13 mouse cellular contexts compared by ENCODE assay signal in genomic region chr13:38958037-38958436, GRCm38 (mm10). TPM values are rescaled to one million over a fixed set of nuclear protein-coding genes. Genes with fewer than 3 reads are reported as not detected.
DNase-seq lines count a peak whose midpoint lies in the region; ATAC-seq and TF ChIP-seq lines count a peak whose summit lies in the region.
"Had no signal": no experiment of that assay in that cellular context is flagged by ENCODE, and none has a peak within 500 bp of the region (broad histone marks: within the 10 kb centered on the region; RNA-seq: fewer than 3 reads in every experiment).

No protein-coding gene starts in this region.

- intact Hi-C loops in left cerebral cortex, adult 2 months (cut with DNase I), result loop anchor here (5.0 kb wide), 1 partner anchor 101 kb away; no protein-coding TSS in a partner anchor

- H3K4me1 ChIP-seq in heart, embryonic 11.5 days (ENCODE audit: control insufficient read depth, insufficient read depth, low read length), result peaks cover 6% of the 10 kb centered on the region
- peaks cover 20% of the 10 kb centered on the region; the same call in 1 of the 2 replicates for H3K4me1 ChIP-seq in heart, embryonic 10.5 days
- H3K4me1 ChIP-seq in G1E (ENCODE audit: insufficient read depth, low read depth, low read length), result peaks cover 30% of the 10 kb centered on the region
- H3K4me1 ChIP-seq in liver, embryonic 14.5 days (replicated peaks; ENCODE audit: control insufficient read depth in 2 of 2, insufficient read depth in 2 of 2, low read length in 1 of 2), result peaks cover 5 to 17% of the 10 kb centered on the region in 2 experiments; a peak in 3 of 4 replicates

- TF ChIP-seq EP300 in liver, embryonic 14.5 days (IDR thresholded peaks at IDR 0.05; ENCODE audit: low read depth), result no peak

- DNase-seq in heart, embryonic 10.5 days (ENCODE audit: low spot score), result no peak
- DNase-seq in left cerebral cortex, adult 2 months (ENCODE audit: extremely low spot score in 1 of 2, low spot score in 2 of 2), result no peak
- DNase-seq in left cerebral cortex, adult 9 months (ENCODE audit: low spot score in 2 of 2), result no peak
- no peak for DNase-seq in G1E (ENCODE audit: low spot score)
- no peak for DNase-seq in liver, embryonic 14.5 days (ENCODE audit: low read depth in 3 of 3, low spot score in 3 of 3)
- DNase-seq in ovary, postnatal 36 days (ENCODE audit: low spot score), result no peak
- no peak for DNase-seq in urinary bladder, postnatal 4 days (ENCODE audit: low spot score in 2 of 2)
- DNase-seq: cerebellum, adult 9-10 months; kidney, postnatal 36 days; lung, postnatal 14 days had no signal

- peak overlapping the region; percentile 11; the same call in 1 of the 2 replicates for H3K4me2 ChIP-seq in heart, embryonic 11.5 days
- H3K4me2 ChIP-seq in liver, embryonic 14.5 days (ENCODE audit: low read depth), result peak overlapping the region; percentile 11; the same call in 1 of the 2 replicates
- H3K4me2 ChIP-seq: forebrain, embryonic 15.5 days had no signal

- H3K27me3 ChIP-seq in heart, embryonic 11.5 days (ENCODE audit: control insufficient read depth, insufficient read depth, low read length), result no peaks in the 10 kb centered on the region
- H3K27me3 ChIP-seq in heart, embryonic 10.5 days (ENCODE audit: insufficient read depth, poor library complexity, severe bottlenecking), result no peaks in the 10 kb centered on the region
- H3K27me3 ChIP-seq in G1E (ENCODE audit: insufficient read depth, low read length), result no peaks in the 10 kb centered on the region; the same call in 1 of the 2 replicates
- H3K27me3 ChIP-seq in liver, embryonic 14.5 days (ENCODE audit: control insufficient read depth, insufficient read depth, low read length), result no peaks in the 10 kb centered on the region
- H3K27me3 ChIP-seq: CH12.LX; forebrain, embryonic 15.5 days had no signal

- ATAC-seq in heart, embryonic 11.5 days (replicated peaks; ENCODE audit: insufficient number of reproducible peaks, low FRiP score, low TSS enrichment), result no peak
- ATAC-seq in G1E (ENCODE audit: extremely low read depth, insufficient number of reproducible peaks, low FRiP score, poor library complexity, severe bottlenecking), result no peak
- no peak for ATAC-seq in liver, embryonic 14.5 days (ENCODE audit: insufficient read depth)
- ATAC-seq: forebrain, embryonic 15.5 days had no signal

- H3K9me3 ChIP-seq in heart, embryonic 11.5 days (replicated peaks; ENCODE audit: control insufficient read depth, low read length), result no peaks in the 10 kb centered on the region
- no peaks in the 10 kb centered on the region for H3K9me3 ChIP-seq in heart, embryonic 10.5 days
- no peaks in the 10 kb centered on the region for H3K9me3 ChIP-seq in G1E (replicated peaks)
- no peaks in the 10 kb centered on the region for H3K9me3 ChIP-seq in liver, embryonic 14.5 days (ENCODE audit: control insufficient read depth, low read length)
- H3K9me3 ChIP-seq: forebrain, embryonic 15.5 days had no signal

- peaks cover 5% of the 10 kb centered on the region; the same call in 1 of the 2 replicates for H3K36me3 ChIP-seq in heart, embryonic 11.5 days (ENCODE audit: control insufficient read depth, insufficient read depth, low read length)
- H3K36me3 ChIP-seq in heart, embryonic 10.5 days, result peaks cover 24% of the 10 kb centered on the region
- peaks cover 48% of the 10 kb centered on the region for H3K36me3 ChIP-seq in G1E (replicated peaks)
- peaks cover 5% of the 10 kb centered on the region; the same call in 1 of the 2 replicates for H3K36me3 ChIP-seq in liver, embryonic 14.5 days (replicated peaks; ENCODE audit: control insufficient read depth, insufficient read depth, low read depth)

- no peak for TF ChIP-seq CTCF in left cerebral cortex, adult 2 months (IDR thresholded peaks at IDR 0.05)
- TF ChIP-seq CTCF in G1E (IDR thresholded peaks at IDR 0.05; ENCODE audit: low read depth, low read length), result no peak
- no peak for TF ChIP-seq CTCF in liver, embryonic 14.5 days (IDR thresholded peaks at IDR 0.05; ENCODE audit: low read depth)

- no peak overlapping the region for H3K9ac ChIP-seq in heart, embryonic 11.5 days (ENCODE audit: low read depth, low read length)
- H3K9ac ChIP-seq in liver, embryonic 14.5 days (replicated peaks), result no peak overlapping the region
- H3K9ac ChIP-seq: forebrain, embryonic 15.5 days had no signal

- H3K4me3 ChIP-seq in heart, embryonic 11.5 days (ENCODE audit: low read depth, low read length), result no peak overlapping the region
- H3K4me3 ChIP-seq in heart, embryonic 10.5 days, result no peak overlapping the region
- peak overlapping the region; percentile 8; the same call in 1 of the 2 replicates for H3K4me3 ChIP-seq in left cerebral cortex, adult 2 months
- H3K4me3 ChIP-seq in G1E (ENCODE audit: low read depth, low read length), result peak overlapping the region; percentile 21; the same call in 1 of the 2 replicates
- no peak overlapping the region for H3K4me3 ChIP-seq in liver, embryonic 14.5 days (ENCODE audit: insufficient read depth in 1 of 2, low read depth in 2 of 2, low read length in 2 of 2)
- H3K4me3 ChIP-seq: forebrain, embryonic 15.5 days had no signal

- no peak overlapping the region for H3K27ac ChIP-seq in heart, embryonic 11.5 days (ENCODE audit: low read depth, low read length)
- no peak overlapping the region for H3K27ac ChIP-seq in heart, embryonic 10.5 days
- no peak overlapping the region for H3K27ac ChIP-seq in left cerebral cortex, adult 2 months
- no peak overlapping the region for H3K27ac ChIP-seq in liver, embryonic 14.5 days
- H3K27ac ChIP-seq: forebrain, embryonic 15.5 days had no signal

- 67% methylated on average over 5 of the region's 5 CpGs for WGBS in heart, embryonic 11.5 days (ENCODE audit: insufficient replicate concordance)
- 62% methylated on average over 5 of the region's 5 CpGs for WGBS in heart, embryonic 10.5 days
- WGBS in liver, embryonic 14.5 days (ENCODE audit: insufficient replicate concordance), result 70% methylated on average over 5 of the region's 5 CpGs

RNA-seq across cellular contexts. Expression of gene Slc35b3, which starts 2.6 kb away (rescaled TPM):
- polyA plus RNA-seq in heart, embryonic 11.5 days (2014; fragmentation: Nextera tagmentation; extraction: Ambion mirVana), result 24.3 and 26.9 TPM in 2 replicates
- 23.0 and 28.0 TPM in 2 replicates for polyA plus RNA-seq in heart, embryonic 10.5 days (2016; fragmentation: Nextera tagmentation; extraction: Ambion mirVana)
- 10 to 100 TPM; 19.5 to 20.7 TPM for total RNA-seq in left cerebral cortex, adult 2 months (2021)
- total RNA-seq in G1E (2014; fragmentation: Nextera tagmentation) (26.6 and 35.0 TPM in 2 replicates), G1E (2017) (32.9 and 34.2 TPM in 2 replicates)
- polyA plus RNA-seq in G1E (2012), result 12.8 and 15.7 TPM in 2 replicates
- 7.2 and 9.2 TPM in 2 replicates for polyA plus RNA-seq in liver, embryonic 14.5 days (2012; rRNA removed)
- polyA plus RNA-seq in liver, embryonic 14.5 days (2014; fragmentation: Nextera tagmentation; extraction: Ambion mirVana), result 10.3 and 12.8 TPM in 2 replicates

Comparison
In these comparisons a context has a peak if more than half of its experiments do, and no peak if none do; other contexts are left out.
1. H3K4me3 ChIP-seq: peak in left cerebral cortex, adult 2 months (single experiment) and G1E (single experiment); none in heart, embryonic 11.5 days (single experiment), heart, embryonic 10.5 days (single experiment) and liver, embryonic 14.5 days (0 of 2).